Mouse (Mus musculus): ENCODE data around the gene Smg1. TPM values are rescaled to one million over a fixed set of nuclear protein-coding genes. Genes with fewer than 3 reads are reported as not detected.

Gene Smg1
- 43.2 and 49.6 TPM in 2 replicates for polyA plus RNA-seq (2012; ENCODE audit: insufficient read depth, insufficient read length, missing spikeins)

- H3K4me1 ChIP-seq (ENCODE audit: control insufficient read depth, insufficient read depth, low read length) = peaks cover 6% of the 10 kb centered on the region
- H3K4me3 ChIP-seq (ENCODE audit: insufficient read depth, low read length) = peak within 1 kb of the TSS; percentile 77
- no peak for TF ChIP-seq CTCF (IDR thresholded peaks at IDR 0.05; ENCODE audit: low read depth, low read length)
- no peak for TF ChIP-seq POLR2A (IDR thresholded peaks at IDR 0.05; ENCODE audit: borderline replicate concordance, low read depth, low read length)
- peak within 1 kb of the TSS; percentile 83 for H3K27ac ChIP-seq (ENCODE audit: insufficient read depth, low read depth, low read length)
These were observed at the start of gene Smg1 for GRCm38 (mm10) chr7:118243453-118244385. Smg1 (minus strand) TSS chr7:118243670.

- peaks cover 33% of the 10 kb centered on the region for H3K4me1 ChIP-seq (ENCODE audit: control insufficient read depth, insufficient read depth, low read length)
- TF ChIP-seq CTCF (IDR thresholded peaks at IDR 0.05; ENCODE audit: low read depth, low read length) = no peak
- no peak for TF ChIP-seq POLR2A (IDR thresholded peaks at IDR 0.05; ENCODE audit: borderline replicate concordance, low read depth, low read length)
- H3K4me3 ChIP-seq (ENCODE audit: insufficient read depth, low read length) = no peak overlapping the region
- peak overlapping the region; percentile 84 for H3K27ac ChIP-seq (ENCODE audit: insufficient read depth, low read depth, low read length)
These were observed 39.7 kb upstream of the Smg1 start for GRCm38 (mm10) chr7:118283186-118283585.

- H3K4me1 ChIP-seq (ENCODE audit: control insufficient read depth, insufficient read depth, low read length) = peaks cover 39% of the 10 kb centered on the region
- peak overlapping the region; percentile 84 for H3K27ac ChIP-seq (ENCODE audit: insufficient read depth, low read depth, low read length)
- no peak overlapping the region for H3K4me3 ChIP-seq (ENCODE audit: insufficient read depth, low read length)
- TF ChIP-seq CTCF (IDR thresholded peaks at IDR 0.05; ENCODE audit: low read depth, low read length) = no peak
- no peak for TF ChIP-seq POLR2A (IDR thresholded peaks at IDR 0.05; ENCODE audit: borderline replicate concordance, low read depth, low read length)
These were observed 39.1 kb upstream of the Smg1 start for GRCm38 (mm10) chr7:118282543-118282942.

GRCm38 (mm10) chr7:118279521-118279920, 36.1 kb upstream of the Smg1 start:
- no peak overlapping the region for H3K4me3 ChIP-seq (ENCODE audit: insufficient read depth, low read length)
- peaks cover 55% of the 10 kb centered on the region for H3K4me1 ChIP-seq (ENCODE audit: control insufficient read depth, insufficient read depth, low read length)
- no peak for TF ChIP-seq CTCF (IDR thresholded peaks at IDR 0.05; ENCODE audit: low read depth, low read length)
- TF ChIP-seq POLR2A (IDR thresholded peaks at IDR 0.05; ENCODE audit: borderline replicate concordance, low read depth, low read length) = no peak
- peak overlapping the region; percentile 82 for H3K27ac ChIP-seq (ENCODE audit: insufficient read depth, low read depth, low read length)

GRCm38 (mm10) chr7:118277335-118277910, 34.0 kb upstream of the Smg1 start:
- Histone ChIP-seq H3K4me3 (ENCODE audit: insufficient read depth, low read length) (peak overlapping the region; percentile 36), H3K4me1 (ENCODE audit: control insufficient read depth, insufficient read depth, low read length) (peaks cover 48% of the 10 kb centered on the region), H3K27ac (ENCODE audit: insufficient read depth, low read depth, low read length) (peak overlapping the region; percentile 82)
- TF ChIP-seq CTCF (IDR thresholded peaks at IDR 0.05; ENCODE audit: low read depth, low read length) (no peak), POLR2A (IDR thresholded peaks at IDR 0.05; ENCODE audit: borderline replicate concordance, low read depth, low read length) (no peak)

- Histone ChIP-seq H3K4me1 (ENCODE audit: control insufficient read depth, insufficient read depth, low read length) (peaks cover 45% of the 10 kb centered on the region), H3K27ac (ENCODE audit: insufficient read depth, low read depth, low read length) (peak overlapping the region; percentile 81), H3K4me3 (ENCODE audit: insufficient read depth, low read length) (peak overlapping the region; percentile 36)
- no peak for TF ChIP-seq POLR2A (IDR thresholded peaks at IDR 0.05; ENCODE audit: borderline replicate concordance, low read depth, low read length)
- no peak for TF ChIP-seq CTCF (IDR thresholded peaks at IDR 0.05; ENCODE audit: low read depth, low read length)
These were observed 33.3 kb upstream of the Smg1 start for GRCm38 (mm10) chr7:118276684-118277334.

GRCm38 (mm10) chr7:118275265-118275664, 31.8 kb upstream of the Smg1 start:
- no peak overlapping the region for H3K27ac ChIP-seq (ENCODE audit: insufficient read depth, low read depth, low read length)
- peaks cover 42% of the 10 kb centered on the region for H3K4me1 ChIP-seq (ENCODE audit: control insufficient read depth, insufficient read depth, low read length)
- TF ChIP-seq CTCF (IDR thresholded peaks at IDR 0.05; ENCODE audit: low read depth, low read length) (no peak), POLR2A (IDR thresholded peaks at IDR 0.05; ENCODE audit: borderline replicate concordance, low read depth, low read length) (no peak)
- H3K4me3 ChIP-seq (ENCODE audit: insufficient read depth, low read length) = no peak overlapping the region

GRCm38 (mm10) chr7:118274851-118275250, 31.4 kb upstream of the Smg1 start:
- peaks cover 37% of the 10 kb centered on the region for H3K4me1 ChIP-seq (ENCODE audit: control insufficient read depth, insufficient read depth, low read length)
- no peak overlapping the region for H3K27ac ChIP-seq (ENCODE audit: insufficient read depth, low read depth, low read length)
- H3K4me3 ChIP-seq (ENCODE audit: insufficient read depth, low read length) = no peak overlapping the region
- TF ChIP-seq CTCF (IDR thresholded peaks at IDR 0.05; ENCODE audit: low read depth, low read length) = no peak
- no peak for TF ChIP-seq POLR2A (IDR thresholded peaks at IDR 0.05; ENCODE audit: borderline replicate concordance, low read depth, low read length)

GRCm38 (mm10) chr7:118274169-118274568, 30.7 kb upstream of the Smg1 start:
- peaks cover 37% of the 10 kb centered on the region for H3K4me1 ChIP-seq (ENCODE audit: control insufficient read depth, insufficient read depth, low read length)
- no peak overlapping the region for H3K4me3 ChIP-seq (ENCODE audit: insufficient read depth, low read length)
- H3K27ac ChIP-seq (ENCODE audit: insufficient read depth, low read depth, low read length) = no peak overlapping the region
- TF ChIP-seq POLR2A (IDR thresholded peaks at IDR 0.05; ENCODE audit: borderline replicate concordance, low read depth, low read length) = no peak
- no peak for TF ChIP-seq CTCF (IDR thresholded peaks at IDR 0.05; ENCODE audit: low read depth, low read length)

Data from bone marrow macrophage, adult 2 months (primary cell).